Mouse (Mus musculus) E14TG2a.4 (cell line): ENCODE measurements around the gene Gbf1.

ENCODE experiments used
- CTCF ChIP-seq: conservative IDR thresholded peaks from 2 replicates; pipeline ENCODE4 v1.5.1; 2014; ENCODE audit warnings: low read length
- NANOG ChIP-seq: IDR thresholded peaks from 2 replicates; pipeline ENCODE4 v1.6.1; 2014; ENCODE audit warnings: borderline replicate concordance, low read length, mixed read lengths

GRCm38 (mm10) chr19:46187203-46187602 is 34.9 kb downstream of the Gbf1 start:
- TF ChIP-seq CTCF: no peak
- TF ChIP-seq NANOG: no peak
